Mouse (Mus musculus) midbrain, embryonic 16.5 days (tissue): ENCODE data around the gene Bcl11b. TPM values are rescaled to one million over a fixed set of nuclear protein-coding genes. Genes with fewer than 3 reads are reported as not detected.
A peak's percentile ranks its signal among the peaks of the same experiment; 100 is the strongest.

Experiments used
- ATAC-seq: fragments of 200-750 bp; cut with Nextera tagmentation; 2 replicates; pipeline ENCODE4 v1.8.0; 2017; ENCODE audit warnings: moderate TSS enrichment
- H3K27ac ChIP-seq: fragments of 300-500 bp; sonication (generic); 2 replicates; pipeline ENCODE4 v1.5.1; 2014; ENCODE audit warnings: mild to moderate bottlenecking, low read length, mixed read lengths
- H3K27me3 ChIP-seq: fragments of 300-500 bp; sonication (generic); 2 replicates; pipeline ENCODE4 v1.6.1; 2014; ENCODE audit warnings: low read depth, low read length, mixed read lengths; ENCODE audit not compliant: control insufficient read depth, insufficient read depth
- H3K36me3 ChIP-seq: fragments of 300-500 bp; sonication (generic); 2 replicates; pipeline ENCODE4 v1.6.1; 2014; ENCODE audit warnings: mild to moderate bottlenecking, low read length, moderate library complexity, mixed read lengths; ENCODE audit not compliant: control insufficient read depth, insufficient read depth
- H3K4me1 ChIP-seq: fragments of 300-500 bp; sonication (generic); 2 replicates; pipeline ENCODE4 v1.6.1; 2014; ENCODE audit warnings: mild to moderate bottlenecking, low read length, mixed read lengths; ENCODE audit not compliant: control insufficient read depth, insufficient read depth
- H3K4me2 ChIP-seq: fragments of 300-500 bp; sonication (generic); 2 replicates; pipeline ENCODE4 v1.6.1; 2014; ENCODE audit warnings: mild to moderate bottlenecking, low read length, mixed read lengths
- H3K4me3 ChIP-seq: fragments of 300-500 bp; sonication (generic); 2 replicates; pipeline ENCODE4 v1.5.1; 2014; ENCODE audit warnings: low read depth, mild to moderate bottlenecking, low read length, moderate library complexity, mixed read lengths
- H3K9ac ChIP-seq: fragments of 300-500 bp; sonication (generic); 2 replicates; pipeline ENCODE4 v1.6.1; 2014; ENCODE audit warnings: low read depth, low read length, mixed read lengths
- H3K9me3 ChIP-seq: fragments of 300-500 bp; sonication (generic); replicated peaks from 2 replicates; pipeline ENCODE4 v1.6.1; 2014; ENCODE audit warnings: mild to moderate bottlenecking, low read length, mixed read lengths; ENCODE audit not compliant: control insufficient read depth, poor library complexity, severe bottlenecking
- WGBS: fragments of 180-500 bp; shearing (Covaris S2); extraction: QIAGEN DNeasy Blood & Tissue Kit; methylation state at CpG from one replicate; pipeline ENCODE4 v1.1.7; 2014; 5-methylcytosine and 5-hydroxymethylcytosine counted together
- polyA plus RNA-seq: library from polyadenylated mRNA; unstranded; fragments of >200 nt; fragmentation: Nextera tagmentation; extraction: Ambion mirVana; gene quantifications from 2 replicates; pipeline ENCODE4 v1.2.1, GENCODE M21; 2015

The Bcl11b gene
- polyA plus RNA-seq, 1 experiment from 2014 or later: 23.9 TPM

DNA sequence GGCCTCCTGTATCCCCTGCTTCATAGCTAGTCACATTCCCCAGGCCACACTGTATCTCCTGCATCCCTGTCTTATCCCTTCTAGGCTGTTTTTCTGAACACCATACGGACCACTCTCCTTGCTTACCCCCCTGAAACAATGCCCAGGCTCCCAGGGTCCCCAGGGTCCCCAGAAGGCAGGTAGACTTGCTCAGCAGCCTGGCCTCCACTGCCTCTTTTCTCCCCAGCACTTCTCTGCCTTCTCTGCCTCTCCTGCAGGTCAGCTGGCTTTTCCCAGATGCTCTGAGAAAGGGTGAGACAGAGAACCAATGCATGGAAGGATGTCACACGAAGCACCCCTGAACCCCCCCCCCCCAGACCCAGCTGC lies 2.7 kb downstream of the Bcl11b start:
- Histone ChIP-seq H3K27me3 (peaks cover 9% of the 10 kb centered on the region), H3K9me3 (no peaks in the 10 kb centered on the region), H3K4me2 (peak overlapping the region; percentile 93), H3K36me3 (no peaks in the 10 kb centered on the region), H3K27ac (peak overlapping the region; percentile 97), H3K9ac (peak overlapping the region; percentile 94), H3K4me3 (peak overlapping the region; percentile 94), H3K4me1 (peaks cover 31% of the 10 kb centered on the region)
- WGBS: 16% methylated on average over 2 of the region's 2 CpGs
- no peak for ATAC-seq

DNA sequence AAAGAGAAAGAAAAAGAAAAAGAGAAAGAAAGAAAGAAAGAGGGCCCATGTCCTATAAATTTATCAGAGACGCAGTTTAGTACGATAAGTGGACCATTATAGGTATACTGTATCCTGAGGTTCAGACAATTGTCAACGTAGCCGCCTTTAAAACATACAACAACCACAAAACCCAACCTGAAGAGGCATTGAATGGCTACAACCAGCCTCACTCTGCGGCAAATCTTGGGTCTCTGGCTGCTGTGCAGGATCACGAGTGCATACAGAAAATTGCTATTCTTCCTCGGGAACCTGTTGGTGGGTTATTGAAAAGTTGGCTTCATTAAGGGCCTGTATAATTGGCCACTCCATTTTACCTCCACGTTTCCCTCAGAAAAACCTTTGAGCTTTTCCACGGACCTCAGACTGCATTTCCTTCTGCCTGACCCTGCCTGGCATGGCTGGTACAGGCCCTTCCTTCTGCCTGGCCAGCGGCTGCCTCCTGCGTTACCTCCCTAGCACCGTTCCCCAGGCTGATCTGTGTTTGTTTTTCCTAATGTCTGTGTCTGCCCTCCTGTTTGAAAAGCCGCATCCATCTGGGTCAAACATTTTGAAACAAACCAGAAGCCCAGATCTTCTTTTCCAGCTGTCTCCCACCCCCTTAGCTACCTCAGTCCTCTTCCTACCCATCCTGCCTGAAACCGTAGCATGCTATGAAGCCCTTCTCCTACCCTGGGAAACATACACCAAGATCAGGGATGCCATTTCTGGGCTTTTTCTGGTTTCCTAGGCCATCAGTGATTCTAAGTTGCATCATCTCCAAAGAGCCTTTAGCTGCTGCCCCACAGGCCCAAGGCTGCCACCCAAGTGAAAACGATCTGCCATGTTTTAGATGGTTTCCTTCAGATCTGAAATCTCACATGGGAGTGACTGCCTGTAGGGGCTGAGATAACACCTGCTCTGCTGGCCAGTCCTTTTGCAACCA lies 3.4 kb downstream of the Bcl11b start:
- peak overlapping the region; percentile 94 for H3K4me3 ChIP-seq
- H3K9ac ChIP-seq: peak overlapping the region; percentile 94
- peak overlapping the region; percentile 93 for H3K4me2 ChIP-seq
- peak overlapping the region; percentile 97 for H3K27ac ChIP-seq
- no peaks in the 10 kb centered on the region for H3K36me3 ChIP-seq
- H3K4me1 ChIP-seq: peaks cover 27% of the 10 kb centered on the region
- no peak for ATAC-seq
- H3K9me3 ChIP-seq: no peaks in the 10 kb centered on the region
- H3K27me3 ChIP-seq: peaks cover 3% of the 10 kb centered on the region
- WGBS: 70% methylated on average over 15 of the region's 15 CpGs

DNA sequence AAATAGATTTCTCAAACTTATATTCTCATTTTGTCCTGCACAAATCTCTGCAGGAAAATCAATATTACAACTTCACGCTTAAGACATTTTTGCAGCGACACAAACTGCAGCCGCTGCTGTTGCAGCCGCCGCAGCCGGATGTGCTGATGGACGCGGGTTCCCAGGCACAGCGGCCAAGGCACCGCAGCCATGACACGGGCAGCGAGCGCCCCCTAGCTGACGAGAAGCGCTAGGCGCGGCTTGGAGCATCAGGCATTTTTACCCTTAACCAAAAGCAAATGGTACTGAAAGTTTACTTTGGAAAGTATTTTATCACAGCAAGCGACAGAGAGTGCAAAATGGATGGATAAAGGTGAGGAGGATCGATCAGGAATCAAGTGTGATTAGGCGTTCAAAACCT lies 4.7 kb downstream of the Bcl11b start:
- peaks cover 29% of the 10 kb centered on the region for H3K4me1 ChIP-seq
- peak overlapping the region; percentile 94 for H3K4me3 ChIP-seq
- H3K9me3 ChIP-seq: no peaks in the 10 kb centered on the region
- peak overlapping the region; percentile 61 for H3K27ac ChIP-seq
- WGBS: 1% methylated on average over 20 of the region's 20 CpGs
- H3K4me2 ChIP-seq: peak overlapping the region; percentile 93
- ATAC-seq: peak; percentile 59; the same call in 1 of the 2 replicates
- H3K27me3 ChIP-seq: no peaks in the 10 kb centered on the region; the same call in 1 of the 2 replicates
- no peaks in the 10 kb centered on the region for H3K36me3 ChIP-seq
- H3K9ac ChIP-seq: peak overlapping the region; percentile 61

DNA sequence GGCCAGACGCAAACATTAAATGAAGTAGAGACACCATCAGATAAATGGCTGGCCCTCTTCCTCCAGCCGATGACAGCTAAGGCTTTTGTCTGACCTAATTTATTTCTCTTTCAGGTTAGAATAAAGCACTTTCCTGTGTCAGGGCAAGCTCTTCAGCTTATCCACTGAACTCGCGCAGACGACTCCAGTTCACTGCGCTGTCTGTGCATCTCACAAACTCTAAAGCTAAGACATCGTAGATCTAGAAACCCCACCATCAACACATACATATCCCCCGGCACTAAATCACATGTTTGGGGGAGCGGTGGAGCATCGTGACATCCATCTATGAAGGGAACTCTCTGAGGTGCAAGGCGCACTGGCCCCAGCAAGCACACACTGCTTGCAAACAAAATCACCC lies 5.5 kb downstream of the Bcl11b start:
- Histone ChIP-seq H3K27me3 (no peaks in the 10 kb centered on the region), H3K4me1 (peaks cover 34% of the 10 kb centered on the region), H3K36me3 (no peaks in the 10 kb centered on the region), H3K4me3 (peak overlapping the region; percentile 94), H3K4me2 (peak overlapping the region; percentile 93), H3K9me3 (no peaks in the 10 kb centered on the region), H3K27ac (peak overlapping the region; percentile 61), H3K9ac (peak overlapping the region; percentile 61)
- 54% methylated on average over 11 of the region's 11 CpGs for WGBS
- no peak for ATAC-seq

DNA sequence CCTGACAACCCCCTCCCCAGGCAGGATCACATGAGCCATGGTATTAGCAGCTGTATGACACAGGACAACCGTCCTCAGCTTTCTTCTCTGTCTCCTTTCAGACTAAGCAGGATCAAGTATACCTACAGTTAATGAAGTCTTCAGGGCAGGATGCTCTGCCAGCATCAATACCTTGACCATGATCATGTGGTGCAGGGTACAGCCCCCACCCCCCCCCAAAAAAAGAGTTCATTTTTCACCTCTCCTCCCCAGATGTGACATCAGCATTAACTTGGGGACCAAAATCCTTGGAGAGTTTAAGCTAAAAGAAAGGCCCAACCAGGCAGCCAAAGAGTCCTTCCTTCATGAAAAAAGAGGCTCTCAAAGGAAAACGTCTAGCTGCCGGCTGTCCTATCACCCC lies 6.2 kb downstream of the Bcl11b start:
- H3K27me3 ChIP-seq: no peaks in the 10 kb centered on the region
- H3K27ac ChIP-seq: peak overlapping the region; percentile 43
- 14% methylated on average over 3 of the region's 3 CpGs for WGBS
- peak overlapping the region; percentile 93 for H3K4me2 ChIP-seq
- H3K9me3 ChIP-seq: no peaks in the 10 kb centered on the region
- H3K4me3 ChIP-seq: peak overlapping the region; percentile 94; the same call in 1 of the 2 replicates
- no peaks in the 10 kb centered on the region for H3K36me3 ChIP-seq
- no peak for ATAC-seq
- peak overlapping the region; percentile 61 for H3K9ac ChIP-seq
- H3K4me1 ChIP-seq: peaks cover 39% of the 10 kb centered on the region

DNA sequence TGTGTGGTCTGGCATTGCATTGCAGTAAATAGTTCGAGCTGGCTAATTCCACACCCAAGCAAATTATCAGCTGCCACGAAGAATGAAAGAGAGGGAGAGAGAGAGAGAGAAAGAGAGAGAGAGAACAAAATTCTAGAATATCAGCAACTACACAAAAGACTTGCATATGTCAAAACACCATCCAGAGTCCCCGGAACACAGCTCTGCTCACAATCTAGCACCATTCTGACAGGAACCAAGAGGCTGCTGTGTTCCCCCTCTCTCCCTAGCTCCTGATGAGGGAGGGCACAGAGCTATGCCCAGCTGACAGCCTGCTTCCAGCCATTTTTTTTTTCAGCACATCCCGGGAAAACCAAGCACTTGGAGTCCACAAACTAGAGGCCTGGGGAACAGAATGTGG lies 6.6 kb downstream of the Bcl11b start:
- no peak for ATAC-seq
- Histone ChIP-seq H3K9me3 (no peaks in the 10 kb centered on the region), H3K4me3 (peak overlapping the region; percentile 94; the same call in 1 of the 2 replicates), H3K9ac (peak overlapping the region; percentile 61), H3K36me3 (no peaks in the 10 kb centered on the region), H3K27ac (peak overlapping the region; percentile 43), H3K27me3 (no peaks in the 10 kb centered on the region), H3K4me1 (peaks cover 39% of the 10 kb centered on the region), H3K4me2 (peak overlapping the region; percentile 93)
- 48% methylated on average over 4 of the region's 4 CpGs for WGBS

DNA sequence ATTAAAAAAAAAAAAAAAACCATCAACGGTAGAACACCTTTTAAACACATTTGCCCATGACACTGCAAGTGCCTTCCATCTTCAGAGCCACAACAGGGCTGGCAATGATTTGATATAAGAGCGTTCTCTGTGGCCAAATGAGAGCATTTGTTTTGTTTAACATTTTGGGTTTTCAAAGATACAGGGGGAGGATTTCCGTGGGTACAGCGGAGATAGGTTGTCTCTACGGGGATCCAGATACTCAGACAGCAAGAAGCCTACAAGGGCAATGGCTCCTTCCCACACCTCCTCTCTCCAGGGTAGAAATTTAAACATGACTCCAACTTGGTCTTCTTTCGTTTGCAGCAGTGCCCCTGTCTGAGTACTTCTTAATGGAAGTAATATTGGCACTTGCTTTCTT lies 7.2 kb downstream of the Bcl11b start:
- H3K4me1 ChIP-seq: peaks cover 39% of the 10 kb centered on the region
- no peaks in the 10 kb centered on the region for H3K27me3 ChIP-seq
- no peak overlapping the region for H3K4me3 ChIP-seq
- no peak for ATAC-seq
- no peak overlapping the region; the same call in 1 of the 2 replicates for H3K27ac ChIP-seq
- WGBS: 61% methylated on average over 6 of the region's 6 CpGs
- H3K9ac ChIP-seq: peak overlapping the region; percentile 33
- no peaks in the 10 kb centered on the region for H3K9me3 ChIP-seq
- peak overlapping the region; percentile 93; the same call in 1 of the 2 replicates for H3K4me2 ChIP-seq
- no peaks in the 10 kb centered on the region for H3K36me3 ChIP-seq

DNA sequence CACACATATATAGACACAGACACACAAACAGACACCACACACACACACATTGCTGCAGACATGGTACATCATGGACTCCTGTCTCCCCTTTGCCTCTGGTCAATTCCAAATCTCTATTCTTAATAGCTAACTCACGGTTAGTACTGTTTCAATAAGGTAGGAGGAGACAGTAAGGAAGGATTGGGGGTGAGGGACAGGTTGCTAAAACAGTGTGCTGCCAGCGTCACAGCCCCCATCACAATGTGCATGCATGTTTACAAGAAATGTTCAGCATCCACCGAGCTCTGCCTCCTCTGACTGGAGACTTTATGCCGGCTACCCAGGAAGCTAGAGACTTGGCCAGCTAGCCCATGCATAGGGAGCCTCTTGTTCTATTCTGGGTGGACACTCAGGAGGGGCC lies 9.0 kb downstream of the Bcl11b start:
- no peaks in the 10 kb centered on the region for H3K9me3 ChIP-seq
- peak overlapping the region; percentile 36 for H3K9ac ChIP-seq
- peaks cover 49% of the 10 kb centered on the region for H3K4me1 ChIP-seq
- H3K36me3 ChIP-seq: no peaks in the 10 kb centered on the region
- WGBS: 62% methylated on average over 4 of the region's 4 CpGs
- no peak for ATAC-seq
- H3K4me3 ChIP-seq: no peak overlapping the region
- H3K27me3 ChIP-seq: no peaks in the 10 kb centered on the region
- H3K27ac ChIP-seq: peak overlapping the region; percentile 43
- H3K4me2 ChIP-seq: peak overlapping the region; percentile 38

DNA sequence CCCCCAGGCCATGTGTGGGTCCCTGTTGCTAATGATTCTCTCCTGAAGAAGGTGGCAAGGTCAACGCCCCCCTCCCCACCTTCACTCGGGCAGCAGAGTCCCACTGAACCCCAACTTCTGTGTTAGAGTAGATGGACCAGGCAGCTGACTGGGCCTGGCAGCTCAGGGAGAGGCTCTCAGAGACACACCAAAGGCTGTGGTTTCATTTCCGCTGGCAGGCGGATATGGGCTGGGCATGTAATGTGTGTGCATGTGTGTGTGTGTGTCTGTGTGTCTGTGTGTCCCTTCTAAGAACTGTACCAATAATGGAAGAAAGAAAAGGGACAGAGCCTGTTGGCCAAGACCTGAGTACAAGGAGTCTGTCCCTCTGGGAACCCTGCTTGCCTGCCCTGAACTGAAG lies 10.4 kb downstream of the Bcl11b start:
- Histone ChIP-seq H3K9ac (0 out of 2 replicates have a peak overlapping the region, but pooled peaks have one; percentile 38), H3K4me1 (peaks cover 49% of the 10 kb centered on the region), H3K4me3 (no peak overlapping the region), H3K36me3 (no peaks in the 10 kb centered on the region), H3K27me3 (no peaks in the 10 kb centered on the region), H3K9me3 (no peaks in the 10 kb centered on the region), H3K4me2 (peak overlapping the region; percentile 38; the same call in 1 of the 2 replicates), H3K27ac (peak overlapping the region; percentile 60)
- no peak for ATAC-seq
- 86% methylated on average over 4 of the region's 4 CpGs for WGBS
